Mouse (Mus musculus): ENCODE data around the gene Foxc1.

DNA sequence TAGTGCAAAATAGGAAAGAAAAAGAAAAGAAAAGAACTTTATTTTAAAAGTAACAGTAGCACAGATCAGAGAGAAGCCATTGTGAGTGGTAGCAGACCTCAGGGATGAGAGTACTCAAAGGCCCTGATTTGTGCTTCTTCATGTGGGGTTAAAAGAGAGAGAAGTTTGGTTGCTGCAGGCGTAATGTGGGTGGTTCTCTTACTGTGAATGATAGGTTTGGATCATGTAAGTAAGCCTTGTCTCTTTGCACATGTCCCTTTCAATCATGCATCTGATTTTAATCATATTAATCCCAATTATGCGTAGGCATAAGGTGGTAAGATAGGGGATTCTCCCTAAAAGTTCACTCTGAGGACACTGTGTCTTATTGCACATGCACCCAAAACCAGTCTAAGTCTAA is 24.4 kb upstream of the Foxc1 start:
- TF ChIP-seq CTCF (IDR thresholded peaks at IDR 0.05; ENCODE audit: low read depth) (no peak), EP300 (IDR thresholded peaks at IDR 0.05; ENCODE audit: low read depth) (no peak)
